Mouse (Mus musculus): ENCODE data around the gene Gm4565. TPM values are rescaled to one million over a fixed set of nuclear protein-coding genes. Genes with fewer than 3 reads are reported as not detected.
"Not testable (repeated sequence)": the region's sequence is repeated elsewhere in the genome, so short reads cannot be mapped to it uniquely, and the experiment has no call there.

Gm4565 gene
- not detected for total RNA-seq (2021)
- long read RNA-seq, experiment 1 = 0 reads
- long read RNA-seq, experiment 2 = 0 reads

DNA sequence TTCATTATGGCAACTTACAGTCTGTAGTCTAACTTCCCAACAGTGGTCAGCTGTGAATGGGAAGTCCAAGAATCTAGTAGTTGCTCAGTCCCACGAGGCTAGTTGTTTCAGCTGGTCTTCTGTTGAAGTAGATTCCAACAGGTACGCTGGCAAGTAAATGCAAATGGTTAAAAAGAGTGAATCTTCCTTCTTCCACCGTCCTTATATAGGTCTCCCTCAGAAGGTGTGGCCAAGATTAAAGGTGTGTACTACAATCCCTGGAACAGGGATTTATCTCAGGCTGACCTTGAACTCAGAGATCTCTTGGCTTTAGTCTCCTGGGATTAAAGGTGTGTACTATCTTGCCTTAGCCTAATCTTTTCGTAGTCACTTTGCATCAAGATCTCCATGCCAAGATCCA lies at the start of gene Gm4565:
Gm4565 (minus strand) TSS at position 101 of the 400 bp plus-strand sequence.
- DNase-seq (ENCODE audit: low spot score in 2 of 2); H3K4me3 ChIP-seq; H3K27ac ChIP-seq: not testable (repeated sequence)

DNA sequence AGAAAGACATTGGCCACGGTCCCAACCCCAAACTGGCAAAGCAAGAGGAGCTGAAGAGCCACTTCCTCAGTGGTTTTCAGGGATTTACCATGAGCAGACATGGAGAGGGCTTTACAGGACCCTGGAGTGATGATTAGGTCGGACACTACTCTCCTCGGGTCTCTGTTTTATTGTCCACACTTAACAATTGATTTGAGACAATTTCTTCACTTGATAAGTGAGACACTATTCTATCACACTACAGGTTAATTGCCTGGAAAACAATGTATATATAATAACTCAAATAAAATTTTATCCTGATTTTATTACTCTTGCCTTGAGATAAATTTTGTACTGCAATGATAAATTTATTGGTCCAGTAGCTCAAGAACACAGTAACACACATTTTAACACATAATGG lies 22.7 kb downstream of the Gm4565 start, which contains the start of gene Gm4201:
Gm4201 (minus strand) TSS at position 101 of the 400 bp plus-strand sequence.
- not testable (repeated sequence) for H3K4me3 ChIP-seq; H3K27ac ChIP-seq; DNase-seq (ENCODE audit: low spot score in 2 of 2)

DNA sequence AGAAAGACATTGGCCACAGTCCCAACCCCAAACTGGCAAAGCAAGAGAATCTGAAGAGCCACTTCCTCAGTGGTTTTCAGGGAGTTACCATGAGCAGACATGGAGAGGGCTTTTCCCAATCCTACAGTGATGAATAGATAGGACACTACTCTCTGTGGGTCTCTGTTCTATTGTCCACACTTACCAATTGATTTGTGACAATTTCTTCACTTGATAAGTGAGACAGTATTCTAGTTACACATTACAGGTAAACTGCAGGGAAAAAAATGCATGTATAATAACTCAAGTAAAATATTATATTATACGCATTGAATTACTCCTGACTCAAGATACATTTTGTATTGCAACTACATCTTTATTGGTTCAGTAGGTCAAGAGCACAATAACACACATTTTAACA lies 53.1 kb downstream of the Gm4565 start, which contains the start of gene Gm8677:
Gm8677 (minus strand) TSS at position 101 of the 400 bp plus-strand sequence.
- H3K27ac ChIP-seq; DNase-seq (ENCODE audit: low spot score in 2 of 2); H3K4me3 ChIP-seq: not testable (repeated sequence)

Other genes starting within 250 kb of the Gm4565 start
- not detected for gene Gm8660, start 217.1 kb downstream of the Gm4565 start, total RNA-seq (2021)
- not detected for gene Vmn1r148, start 174.5 kb downstream of the Gm4565 start, total RNA-seq (2021)
- not detected for gene Vmn1r149, start 149.9 kb downstream of the Gm4565 start, total RNA-seq (2021)
- gene Gm10665, start 124.1 kb downstream of the Gm4565 start, total RNA-seq (2021) = not detected
- gene Vmn1r151, start 88.4 kb downstream of the Gm4565 start, total RNA-seq (2021) = not detected
- not detected for gene Vmn1r152, start 65.2 kb downstream of the Gm4565 start, total RNA-seq (2021)
- gene Gm8677, start 53.2 kb downstream of the Gm4565 start, total RNA-seq (2021) = not detected
- not detected for gene Gm4201, start 22.8 kb downstream of the Gm4565 start, total RNA-seq (2021)
- not detected for gene Vmn1r155, start 69.9 kb upstream of the Gm4565 start, total RNA-seq (2021)
- not detected for gene Gm8693, start 104.2 kb upstream of the Gm4565 start, total RNA-seq (2021)
- not detected for gene Gm4567, start 131.6 kb upstream of the Gm4565 start, total RNA-seq (2021)
- not detected for gene Vmn1r157, start 173.6 kb upstream of the Gm4565 start, total RNA-seq (2021)
- gene Vmn1r158, start 202.7 kb upstream of the Gm4565 start, total RNA-seq (2021) = not detected